Mouse (Mus musculus): Measurements from ENCODE around the gene Sgo2a.

DNA sequence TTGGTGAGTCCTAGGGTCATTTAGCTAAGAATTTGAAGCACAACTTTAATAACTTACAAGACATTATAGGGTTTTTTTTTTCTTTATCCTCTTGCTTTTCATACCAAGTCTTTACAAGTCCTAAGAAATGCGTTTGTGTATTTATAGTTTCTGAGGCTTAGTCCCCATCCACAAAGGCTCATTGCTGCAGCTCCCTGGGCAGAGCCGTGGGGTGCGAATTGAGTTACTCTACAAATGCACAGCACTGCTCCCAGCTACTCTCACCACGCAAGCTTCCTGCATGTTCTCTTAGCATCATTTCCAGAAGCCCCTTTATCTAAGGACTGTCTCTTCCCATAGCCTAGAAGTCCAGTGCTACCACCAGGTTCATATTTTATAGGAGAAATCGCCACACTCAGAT lies 46.1 kb upstream of the Sgo2a start:
- TF ChIP-seq CTCF (IDR thresholded peaks at IDR 0.05; ENCODE audit: low read depth, low read length) (no peak), GATA1 (IDR thresholded peaks at IDR 0.05; ENCODE audit: borderline replicate concordance, low read length) (no peak)
